Mouse (Mus musculus) midbrain, embryonic 14.5 days (tissue): ENCODE measurements around the gene Gm11060. TPM values are rescaled to one million over a fixed set of nuclear protein-coding genes. Genes with fewer than 3 reads are reported as not detected.

Experiments used
- ATAC-seq: fragments of 200-750 bp; cut with Nextera tagmentation; 2 replicates; pipeline ENCODE4 v1.8.0; 2017; ENCODE audit warnings: moderate number of reproducible peaks, moderate library complexity; ENCODE audit not compliant: low FRiP score, low TSS enrichment
- DNase-seq: peaks from one replicate; pipeline ENCODE4 v3.0.0-alpha.2; 2015
- H3K27ac ChIP-seq: fragments of 300-500 bp; sonication (generic); replicated peaks from 2 replicates; pipeline ENCODE4 v1.5.1; 2014; ENCODE audit warnings: mild to moderate bottlenecking, low read depth, low read length, moderate library complexity
- H3K27me3 ChIP-seq: fragments of 300-500 bp; sonication (generic); 2 replicates; pipeline ENCODE4 v1.6.1; 2014; ENCODE audit warnings: low read length, control low read depth, mixed read lengths; ENCODE audit not compliant: control insufficient read depth, insufficient read depth
- H3K36me3 ChIP-seq: fragments of 300-500 bp; sonication (generic); 2 replicates; pipeline ENCODE4 v1.6.1; 2014; ENCODE audit warnings: low read length, control low read depth; ENCODE audit not compliant: control insufficient read depth, insufficient read depth
- H3K4me1 ChIP-seq: fragments of 300-500 bp; sonication (generic); 2 replicates; pipeline ENCODE4 v1.6.1; 2014; ENCODE audit warnings: mild to moderate bottlenecking, antibody characterized with exemption, low read length, control low read depth; ENCODE audit not compliant: control insufficient read depth, insufficient read depth
- H3K4me2 ChIP-seq: fragments of 300-500 bp; sonication (generic); 2 replicates; pipeline ENCODE4 v1.6.1; 2014; ENCODE audit warnings: mild to moderate bottlenecking, low read length, moderate library complexity
- H3K4me3 ChIP-seq: fragments of 300-500 bp; sonication (generic); replicated peaks from 2 replicates; pipeline ENCODE4 v1.5.1; 2014; ENCODE audit warnings: low read depth, low read length
- H3K9ac ChIP-seq: fragments of 300-500 bp; sonication (generic); replicated peaks from 2 replicates; pipeline ENCODE4 v1.6.1; 2014; ENCODE audit warnings: mild to moderate bottlenecking, low read length, moderate library complexity
- H3K9me3 ChIP-seq: fragments of 300-500 bp; sonication (generic); 2 replicates; pipeline ENCODE4 v1.6.1; 2016; ENCODE audit warnings: low read length, control low read depth, mixed read lengths; ENCODE audit not compliant: control insufficient read depth
- WGBS: fragments of 180-500 bp; shearing (Covaris S2); extraction: QIAGEN DNeasy Blood & Tissue Kit; methylation state at CpG from one replicate; pipeline ENCODE4 v1.1.7; 2014; 5-methylcytosine and 5-hydroxymethylcytosine counted together
- polyA plus RNA-seq: library from polyadenylated mRNA; unstranded; fragments of >200 nt; fragmentation: Nextera tagmentation; extraction: Ambion mirVana; gene quantifications from 2 replicates; pipeline ENCODE4 v1.2.1, GENCODE M21; 2014

The Gm11060 gene
- not detected in 2 replicates for polyA plus RNA-seq

DNA sequence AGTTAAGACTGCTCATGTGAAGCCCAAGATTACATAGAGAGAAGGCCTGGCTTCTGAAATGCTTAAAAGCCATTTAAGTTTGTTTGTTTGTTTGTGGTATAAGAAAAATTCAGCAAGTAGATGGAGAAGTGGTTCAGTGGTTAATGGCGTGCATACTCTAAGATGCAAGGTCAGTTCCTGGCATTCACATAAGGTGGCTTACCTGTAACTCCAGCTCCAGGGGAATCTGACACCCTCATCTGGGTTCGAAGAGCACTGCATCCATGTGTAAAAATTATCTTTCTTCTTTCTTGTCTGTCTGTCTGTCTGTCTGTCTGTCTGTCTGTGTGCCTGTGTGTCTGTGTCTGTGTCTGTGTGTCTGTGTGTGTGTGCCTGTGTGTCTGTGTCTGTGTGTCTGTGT lies at the start of gene Gm11060:
Gene Gm11060 (plus strand): TSS at position 301 of the 400 bp plus-strand sequence.
- Histone ChIP-seq H3K4me3 (no peak within 1 kb of the TSS), H3K4me2 (no peak within 1 kb of the TSS), H3K27ac (no peak within 1 kb of the TSS), H3K9ac (no peak within 1 kb of the TSS), H3K4me1 (peaks cover 17% of the 10 kb centered on the region), H3K9me3 (no peaks in the 10 kb centered on the region), H3K27me3 (no peaks in the 10 kb centered on the region), H3K36me3 (no peaks in the 10 kb centered on the region)
- no peak for DNase-seq
- no peak for ATAC-seq
- WGBS: 94% methylated on average over 2 of the region's 2 CpGs

DNA sequence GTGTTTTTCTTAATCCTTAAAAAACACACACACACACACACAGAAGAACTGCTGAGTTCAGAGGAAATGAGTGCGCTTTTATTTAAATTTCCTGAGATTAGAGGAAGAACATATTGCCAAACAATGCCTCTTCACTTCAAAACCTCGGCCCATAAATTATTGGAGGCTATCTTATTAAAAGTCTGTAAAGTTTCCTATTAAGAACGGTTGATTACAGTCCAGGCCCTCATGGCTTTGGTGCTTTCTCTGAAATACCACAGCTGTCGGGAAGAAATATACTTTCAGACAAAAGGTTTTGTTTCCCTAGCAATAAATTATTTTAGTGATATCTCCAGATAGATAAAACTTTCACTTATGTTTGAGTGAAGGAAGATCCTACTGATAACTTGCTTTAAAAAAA lies 48.7 kb upstream of the Gm11060 start:
- H3K4me1 ChIP-seq: no peaks in the 10 kb centered on the region
- 80% methylated on average over 4 of the region's 4 CpGs for WGBS
- H3K9ac ChIP-seq: no peak overlapping the region
- no peaks in the 10 kb centered on the region for H3K9me3 ChIP-seq
- no peak for ATAC-seq
- no peak for DNase-seq
- H3K27ac ChIP-seq: no peak overlapping the region
- no peak overlapping the region for H3K4me3 ChIP-seq
- no peaks in the 10 kb centered on the region for H3K36me3 ChIP-seq
- no peaks in the 10 kb centered on the region for H3K27me3 ChIP-seq
- no peak overlapping the region for H3K4me2 ChIP-seq

DNA sequence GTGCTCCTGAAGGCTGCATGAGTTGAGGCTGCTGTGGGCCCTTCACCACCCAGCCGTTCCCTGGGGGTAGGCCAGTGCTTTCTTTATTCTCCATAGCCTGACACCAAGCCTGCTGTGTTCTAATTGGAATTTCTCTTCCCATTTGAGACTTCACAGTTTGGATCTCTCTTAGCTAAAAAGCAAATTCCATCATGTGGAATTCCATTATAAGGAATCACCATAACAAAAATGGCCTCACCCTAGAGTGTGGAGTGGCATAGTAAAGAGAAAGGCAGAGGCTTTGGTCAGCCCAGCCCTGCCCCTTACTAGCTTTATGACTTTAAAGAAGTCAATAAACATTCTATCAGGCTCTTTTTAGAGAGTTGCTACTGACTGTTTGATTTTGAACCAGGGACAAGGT lies 43.5 kb upstream of the Gm11060 start:
- H3K4me1 ChIP-seq: no peaks in the 10 kb centered on the region
- H3K9ac ChIP-seq: no peak overlapping the region
- H3K4me3 ChIP-seq: no peak overlapping the region
- no peak for DNase-seq
- no peaks in the 10 kb centered on the region for H3K27me3 ChIP-seq
- no peak for ATAC-seq
- no peak overlapping the region for H3K4me2 ChIP-seq
- no peak overlapping the region for H3K27ac ChIP-seq
- H3K36me3 ChIP-seq: no peaks in the 10 kb centered on the region
- H3K9me3 ChIP-seq: no peaks in the 10 kb centered on the region
- 46% methylated on average over 1 of the region's 1 CpGs for WGBS

DNA sequence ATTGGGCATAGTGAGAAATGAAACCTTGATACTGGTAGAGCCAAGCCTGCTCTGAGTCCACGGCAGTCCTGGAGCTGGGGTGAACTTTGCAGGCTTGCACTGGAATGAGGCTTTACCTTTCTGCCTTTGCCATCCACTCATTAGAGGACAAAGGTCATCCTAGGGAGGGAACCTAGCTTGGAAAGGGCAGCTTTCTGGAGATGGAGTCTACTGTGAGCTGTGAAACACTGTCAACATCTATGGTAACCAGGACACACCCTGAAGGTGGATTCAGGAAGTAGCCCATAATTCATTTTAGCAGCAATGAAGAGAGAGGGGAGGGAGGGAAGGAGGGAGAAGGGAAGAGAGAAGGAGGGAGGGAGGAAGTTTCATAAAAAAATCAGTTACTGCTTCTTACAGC lies 36.3 kb upstream of the Gm11060 start:
- Histone ChIP-seq H3K9me3 (no peaks in the 10 kb centered on the region), H3K36me3 (no peaks in the 10 kb centered on the region), H3K27ac (no peak overlapping the region), H3K9ac (no peak overlapping the region), H3K27me3 (no peaks in the 10 kb centered on the region), H3K4me1 (no peaks in the 10 kb centered on the region), H3K4me3 (no peak overlapping the region), H3K4me2 (no peak overlapping the region)
- no peak for DNase-seq
- no peak for ATAC-seq
- 73% methylated on average over 1 of the region's 1 CpGs for WGBS

DNA sequence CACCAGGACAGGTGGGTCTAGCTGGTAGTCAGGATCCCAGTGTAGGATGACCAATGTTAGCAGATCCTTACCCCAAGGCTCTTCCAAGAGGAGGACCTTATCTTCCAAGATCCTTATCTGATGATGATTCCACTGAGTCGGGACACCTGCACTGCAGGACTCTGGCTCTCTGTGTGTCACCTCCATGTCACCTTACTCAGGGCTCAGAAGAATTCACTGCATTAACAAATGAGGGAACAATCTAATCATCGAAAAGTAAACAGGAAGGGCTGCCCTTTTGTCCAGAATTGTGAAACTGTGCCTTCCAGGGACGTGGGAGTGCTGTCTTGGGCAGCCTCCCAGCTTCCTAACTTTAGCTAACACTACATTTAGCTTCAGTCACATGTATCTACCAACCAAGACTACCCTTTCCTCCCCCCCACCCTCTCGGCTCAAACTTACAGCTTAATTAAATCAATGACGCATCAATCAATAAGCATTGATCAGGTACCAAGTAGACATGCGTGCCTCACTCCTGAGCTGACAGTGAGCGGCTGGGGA lies 33.2 kb upstream of the Gm11060 start:
- Histone ChIP-seq H3K27ac (no peak overlapping the region), H3K4me2 (no peak overlapping the region), H3K4me1 (no peaks in the 10 kb centered on the region), H3K27me3 (no peaks in the 10 kb centered on the region), H3K9ac (no peak overlapping the region), H3K36me3 (no peaks in the 10 kb centered on the region), H3K4me3 (no peak overlapping the region), H3K9me3 (no peaks in the 10 kb centered on the region)
- DNase-seq (no peak), ATAC-seq (no peak)
- 75% methylated on average over 7 of the region's 7 CpGs for WGBS

DNA sequence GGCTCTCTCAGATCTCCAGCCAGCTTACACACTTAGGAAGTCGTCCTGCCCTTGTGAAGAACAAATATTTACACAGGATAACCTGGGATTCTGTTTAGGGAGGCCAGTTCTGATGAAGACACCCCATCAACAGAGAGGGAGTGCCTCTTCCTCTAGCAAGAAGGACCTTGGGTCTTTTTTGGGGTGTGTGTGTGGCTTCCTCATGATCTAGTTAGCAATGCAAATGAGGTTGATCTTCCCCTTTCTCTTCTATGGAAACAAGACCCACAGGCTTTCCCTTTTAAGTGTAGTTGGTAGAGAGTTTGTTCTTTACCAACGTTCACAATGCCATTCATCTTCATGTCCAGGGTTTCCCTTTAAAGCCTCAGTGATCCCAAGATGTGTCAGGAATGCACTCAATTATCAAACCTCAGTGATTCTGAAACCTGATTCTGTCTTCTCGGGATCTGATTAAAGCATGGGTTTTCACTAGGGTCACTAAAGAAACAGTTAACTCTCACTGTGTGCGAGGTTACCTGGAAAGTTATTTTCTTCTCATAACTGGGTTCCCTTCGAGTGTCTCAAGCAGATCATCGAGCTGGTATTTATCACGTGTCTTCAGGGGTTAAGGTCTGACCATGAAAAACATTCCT lies 29.0 kb upstream of the Gm11060 start:
- H3K27ac ChIP-seq: no peak overlapping the region
- H3K27me3 ChIP-seq: no peaks in the 10 kb centered on the region
- no peak for DNase-seq
- H3K36me3 ChIP-seq: no peaks in the 10 kb centered on the region
- no peak overlapping the region for H3K9ac ChIP-seq
- no peak overlapping the region for H3K4me3 ChIP-seq
- 64% methylated on average over 7 of the region's 7 CpGs for WGBS
- no peaks in the 10 kb centered on the region for H3K4me1 ChIP-seq
- ATAC-seq: no peak
- H3K9me3 ChIP-seq: no peaks in the 10 kb centered on the region
- no peak overlapping the region for H3K4me2 ChIP-seq

DNA sequence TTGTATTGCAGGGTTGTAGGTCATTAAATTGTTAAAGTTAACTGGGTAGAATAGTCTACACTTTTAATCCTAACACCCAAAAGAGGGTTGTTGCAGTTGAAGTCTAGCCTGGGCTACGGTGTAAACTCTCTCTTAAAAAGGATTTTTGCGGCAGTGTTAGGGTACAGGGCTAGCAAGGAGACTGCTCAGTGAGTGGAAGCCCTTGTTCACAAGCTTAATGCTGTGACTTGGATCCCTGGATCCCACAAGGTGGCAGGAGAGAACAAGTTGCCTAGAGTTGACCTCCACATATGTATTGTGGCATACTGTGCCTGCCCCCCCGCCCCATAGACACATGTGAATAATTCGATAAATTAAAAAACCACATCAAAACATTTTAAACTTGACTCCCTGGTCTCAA lies 19.3 kb upstream of the Gm11060 start:
- H3K4me1 ChIP-seq: no peaks in the 10 kb centered on the region
- ATAC-seq (no peak), DNase-seq (no peak)
- H3K9me3 ChIP-seq: no peaks in the 10 kb centered on the region
- 78% methylated on average over 4 of the region's 4 CpGs for WGBS
- H3K27ac ChIP-seq: no peak overlapping the region
- H3K4me3 ChIP-seq: no peak overlapping the region
- no peaks in the 10 kb centered on the region for H3K27me3 ChIP-seq
- no peaks in the 10 kb centered on the region for H3K36me3 ChIP-seq
- no peak overlapping the region for H3K4me2 ChIP-seq
- no peak overlapping the region for H3K9ac ChIP-seq

DNA sequence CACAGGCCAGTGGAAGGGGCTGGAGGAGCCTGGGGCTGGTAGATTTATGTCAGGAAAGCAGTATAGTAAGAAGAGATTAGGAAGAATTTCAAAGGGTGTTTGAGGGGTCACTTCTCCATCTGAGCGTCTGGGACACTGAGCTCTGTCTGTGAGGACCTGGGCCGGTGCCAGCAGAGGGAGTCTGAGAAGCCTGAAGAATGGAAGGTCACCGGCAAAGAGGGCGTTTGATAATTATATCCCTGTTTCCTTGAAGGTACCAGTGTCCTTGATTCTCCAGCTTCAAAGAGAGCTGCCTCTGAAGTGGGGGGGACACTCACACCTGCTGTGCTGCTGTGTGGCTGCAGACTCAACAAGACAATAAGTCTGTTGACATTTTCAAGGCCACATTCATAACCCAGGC lies 17.6 kb upstream of the Gm11060 start:
- DNase-seq (no peak), ATAC-seq (no peak)
- Histone ChIP-seq H3K9ac (no peak overlapping the region), H3K4me1 (no peaks in the 10 kb centered on the region), H3K4me3 (no peak overlapping the region), H3K9me3 (no peaks in the 10 kb centered on the region), H3K4me2 (no peak overlapping the region), H3K27ac (no peak overlapping the region), H3K27me3 (no peaks in the 10 kb centered on the region), H3K36me3 (no peaks in the 10 kb centered on the region)
- 61% methylated on average over 4 of the region's 4 CpGs for WGBS

DNA sequence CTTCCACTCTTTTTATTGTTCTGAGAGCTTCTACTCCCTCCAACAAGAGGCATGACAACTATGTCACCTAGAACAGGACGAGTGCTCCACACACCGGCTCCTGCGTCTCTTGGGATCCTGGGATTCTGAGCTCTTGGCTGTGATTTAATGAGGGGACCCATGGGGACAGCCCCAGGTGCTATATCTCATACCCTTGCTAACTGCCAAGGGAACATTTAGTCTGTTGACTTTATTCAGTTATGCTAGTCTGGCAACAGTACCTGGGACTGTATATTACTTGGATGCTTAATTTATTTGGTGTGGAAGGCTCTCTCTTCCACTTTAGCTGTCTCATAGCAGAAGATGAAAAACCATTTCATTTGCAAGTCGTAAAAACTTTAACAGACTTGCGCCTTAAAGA lies 16.0 kb upstream of the Gm11060 start:
- DNase-seq (no peak), ATAC-seq (no peak)
- Histone ChIP-seq H3K9ac (no peak overlapping the region), H3K27me3 (no peaks in the 10 kb centered on the region), H3K9me3 (no peaks in the 10 kb centered on the region), H3K27ac (no peak overlapping the region), H3K4me3 (no peak overlapping the region), H3K4me1 (no peaks in the 10 kb centered on the region), H3K4me2 (no peak overlapping the region), H3K36me3 (no peaks in the 10 kb centered on the region)
- WGBS: 77% methylated on average over 5 of the region's 5 CpGs
